Mouse (Mus musculus) heart, adult 2 months (tissue): ENCODE measurements around the gene Tec. TPM values are rescaled to one million over a fixed set of nuclear protein-coding genes. Genes with fewer than 3 reads are reported as not detected.

Experiments used
- DNase-seq, 2 experiments: peaks; one replicate each; pipeline ENCODE4 v3.0.0; 2021
- H3K27ac ChIP-seq: fragments of 200-600 bp; 2 replicates; pipeline ENCODE4 v1.8.1; 2022
- H3K27me3 ChIP-seq: fragments of 200-500 bp; 2 replicates; pipeline ENCODE4 v1.6.1; 2012; ENCODE audit warnings: mild to moderate bottlenecking, low read length, inconsistent platforms, mixed read lengths; ENCODE audit not compliant: control insufficient read depth, insufficient read depth
- H3K36me3 ChIP-seq: fragments of 200-500 bp; 2 replicates; pipeline ENCODE4 v1.6.1; 2012; ENCODE audit warnings: low read length, inconsistent platforms; ENCODE audit not compliant: control insufficient read depth, insufficient read depth
- H3K4me1 ChIP-seq: fragments of 200-500 bp; 2 replicates; pipeline ENCODE4 v1.6.1; 2011; ENCODE audit warnings: low read length; ENCODE audit not compliant: control insufficient read depth, insufficient read depth
- H3K4me3 ChIP-seq: fragments of 200-600 bp; 2 replicates; pipeline ENCODE4 v1.8.1; 2022
- H3K79me2 ChIP-seq: fragments of 200-500 bp; replicated peaks from 2 replicates; pipeline ENCODE4 v1.6.1; 2012; ENCODE audit warnings: mild to moderate bottlenecking, inconsistent platforms, low read length, moderate library complexity, mixed read lengths; ENCODE audit not compliant: control insufficient read depth, insufficient read depth
- H3K9ac ChIP-seq: fragments of 200-500 bp; 2 replicates; pipeline ENCODE4 v1.6.1; 2012; ENCODE audit warnings: low read depth, mild to moderate bottlenecking, control low read depth, inconsistent platforms, low read length, mixed read lengths
- CTCF ChIP-seq: fragments of 200-600 bp; IDR thresholded peaks from 2 replicates; pipeline ENCODE4 v1.8.1; 2022; ENCODE audit warnings: antibody characterized with exemption, mild to moderate bottlenecking, moderate library complexity
- EP300 ChIP-seq: fragments of 200-500 bp; IDR thresholded peaks from 2 replicates; pipeline ENCODE4 v1.6.1; 2011; ENCODE audit warnings: low read depth, low read length, control low read depth; ENCODE audit not compliant: insufficient read depth
- POLR2A ChIP-seq: fragments of 200-500 bp; IDR thresholded peaks from 2 replicates; pipeline ENCODE4 v1.6.1; 2011; ENCODE audit warnings: mild to moderate bottlenecking, low read depth, low read length, control low read depth; ENCODE audit not compliant: insufficient read depth
- WGBS: fragments of 180-500 bp; shearing (Covaris S2); methylation state at CpG from one replicate; pipeline ENCODE4 v1.1.7; 2018; 5-methylcytosine and 5-hydroxymethylcytosine counted together
- intact Hi-C: fragments of 180-260 bp; cut with DNase I; formaldehyde crosslinking; loops from one replicate; pipeline ENCODE4 v1.15.1; 2025
- polyA plus RNA-seq: library from polyadenylated mRNA; depleted of rRNA; stranded (reverse); fragments of >200 nt; gene quantifications from 2 replicates; pipeline ENCODE4 v1.2.3, GENCODE M21; 2012
- total RNA-seq, 2 experiments: library from RNA; stranded (reverse); gene quantifications; 2 replicates each; pipeline ENCODE4 v1.2.3; 2021

Gene Tec
- total and polyA plus RNA-seq, 3 experiments, result 5.7 to 13.8 (median 12.8) TPM

- TF ChIP-seq POLR2A, result no peak
- TF ChIP-seq CTCF, result no peak
- no peak for TF ChIP-seq EP300
- no peak for DNase-seq
- Histone ChIP-seq H3K27ac (no peak overlapping the region), H3K4me1 (no peaks in the 10 kb centered on the region), H3K9ac (no peak overlapping the region), H3K79me2 (no peaks in the 10 kb centered on the region), H3K36me3 (no peaks in the 10 kb centered on the region), H3K27me3 (no peaks in the 10 kb centered on the region), H3K4me3 (no peak overlapping the region)
- intact Hi-C loops, result no loop called here
- WGBS, result 56% methylated on average over 7 of the region's 7 CpGs
Observed at GRCm38 (mm10) chr5:72736868-72737267, 131.4 kb downstream of the Tec start.

- no peaks in the 10 kb centered on the region for H3K4me1 ChIP-seq
- H3K36me3 ChIP-seq, result no peaks in the 10 kb centered on the region
- H3K27me3 ChIP-seq, result no peaks in the 10 kb centered on the region
- 21% methylated on average over 8 of the region's 8 CpGs for WGBS
- no peak overlapping the region for H3K4me3 ChIP-seq
- intact Hi-C loops, result no loop called here
- no peak for TF ChIP-seq CTCF
- no peak for TF ChIP-seq POLR2A
- no peak for TF ChIP-seq EP300
- H3K27ac ChIP-seq, result no peak overlapping the region
- H3K79me2 ChIP-seq, result no peaks in the 10 kb centered on the region
- H3K9ac ChIP-seq, result no peak overlapping the region
- no peak for DNase-seq
Observed at GRCm38 (mm10) chr5:72736437-72736836, 131.8 kb downstream of the Tec start.

- DNase-seq, result no peak
- 49% methylated on average over 7 of the region's 7 CpGs for WGBS
- TF ChIP-seq POLR2A (no peak), CTCF (no peak)
Observed at GRCm38 (mm10) chr5:72735763-72736162, 132.5 kb downstream of the Tec start.

GRCm38 (mm10) chr5:72732885-72733284 lies 135.4 kb downstream of the Tec start:
- no peak overlapping the region for H3K27ac ChIP-seq
- no peaks in the 10 kb centered on the region for H3K27me3 ChIP-seq
- no peaks in the 10 kb centered on the region for H3K79me2 ChIP-seq
- no peak overlapping the region for H3K4me3 ChIP-seq
- no peaks in the 10 kb centered on the region for H3K36me3 ChIP-seq
- 88% methylated on average over 1 of the region's 1 CpGs for WGBS
- no peaks in the 10 kb centered on the region for H3K4me1 ChIP-seq
- TF ChIP-seq POLR2A, result no peak
- TF ChIP-seq CTCF, result no peak
- TF ChIP-seq EP300, result no peak
- intact Hi-C loops, result no loop called here
- DNase-seq, result no peak
- no peak overlapping the region for H3K9ac ChIP-seq

More at GRCm38 (mm10) chr5:72735763-72736162, 132.5 kb downstream of the Tec start:
- no peaks in the 10 kb centered on the region for H3K27me3 ChIP-seq
- no peaks in the 10 kb centered on the region for H3K36me3 ChIP-seq
- no peak overlapping the region for H3K27ac ChIP-seq
- no peak overlapping the region for H3K9ac ChIP-seq
- no peaks in the 10 kb centered on the region for H3K4me1 ChIP-seq
- intact Hi-C loops, result no loop called here
- no peaks in the 10 kb centered on the region for H3K79me2 ChIP-seq
- no peak overlapping the region for H3K4me3 ChIP-seq

- no peaks in the 10 kb centered on the region for H3K4me1 ChIP-seq
- 62% methylated on average over 3 of the region's 3 CpGs for WGBS
- no peak overlapping the region for H3K9ac ChIP-seq
- no peak overlapping the region for H3K4me3 ChIP-seq
- H3K27ac ChIP-seq, result no peak overlapping the region
- intact Hi-C loops, result no loop called here
- no peaks in the 10 kb centered on the region for H3K27me3 ChIP-seq
- no peaks in the 10 kb centered on the region for H3K36me3 ChIP-seq
- no peak for DNase-seq
- no peaks in the 10 kb centered on the region for H3K79me2 ChIP-seq
- TF ChIP-seq POLR2A, result no peak
- TF ChIP-seq EP300, result no peak
- no peak for TF ChIP-seq CTCF
Observed at GRCm38 (mm10) chr5:72725404-72725803, 142.9 kb downstream of the Tec start.

- WGBS, result 14% methylated on average over 2 of the region's 2 CpGs
- no peak for TF ChIP-seq POLR2A
- TF ChIP-seq CTCF, result no peak
- TF ChIP-seq EP300, result no peak
- Histone ChIP-seq H3K36me3 (no peaks in the 10 kb centered on the region), H3K4me1 (no peaks in the 10 kb centered on the region), H3K79me2 (no peaks in the 10 kb centered on the region), H3K27me3 (no peaks in the 10 kb centered on the region), H3K9ac (no peak overlapping the region), H3K27ac (no peak overlapping the region), H3K4me3 (no peak overlapping the region)
- intact Hi-C loops, result no loop called here
- DNase-seq, result no peak
Observed at GRCm38 (mm10) chr5:72723429-72723828, 144.9 kb downstream of the Tec start.
